20 mouse cellular contexts compared by ENCODE assay signal in the genomic region with DNA sequence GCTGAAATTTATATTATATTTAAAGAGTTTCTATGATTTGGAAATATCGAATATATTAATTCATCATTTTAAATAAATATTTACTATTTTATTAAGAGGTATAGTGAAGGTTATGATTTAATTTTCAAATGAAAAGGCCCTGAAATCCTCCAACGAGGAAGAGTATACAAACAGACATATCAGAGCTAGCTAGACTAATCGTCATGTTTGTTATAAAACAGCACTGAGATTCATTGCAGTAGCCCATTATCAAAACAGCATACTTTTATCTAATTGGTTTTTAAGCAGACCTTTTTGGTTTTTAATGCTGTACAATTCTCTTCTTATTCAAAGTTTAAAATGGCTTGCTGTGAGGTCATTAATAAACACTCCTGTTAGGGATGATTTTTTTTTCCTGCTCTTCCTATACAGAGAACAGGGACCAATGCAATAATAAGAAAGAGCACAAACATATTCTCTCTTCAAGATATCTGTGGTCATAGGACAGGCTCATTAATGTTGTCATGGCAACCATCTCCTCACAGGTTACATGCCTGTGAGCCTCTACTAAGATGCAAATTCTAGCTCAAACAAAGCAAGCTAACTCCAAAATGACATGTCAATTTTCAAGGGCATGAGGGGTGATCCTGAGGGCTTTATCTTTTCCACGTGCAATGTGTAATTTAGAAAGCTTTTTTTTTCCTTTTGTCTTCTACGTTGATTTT.
DNase-seq lines count a peak whose midpoint lies in the region; ATAC-seq and TF ChIP-seq lines count a peak whose summit lies in the region.
"Had no signal": no experiment of that assay in that cellular context is flagged by ENCODE, and none has a peak within 500 bp of the region (broad histone marks: within the 10 kb centered on the region; RNA-seq: fewer than 3 reads in every experiment).

No protein-coding gene starts in this region.

- in situ Hi-C loops in CH12.LX (cut with MboI; ENCODE audit: low pct_ligation_motif_present, low pct_unique_long_range_greater_than_20kb, low sequenced_read_pairs), result no loop called here

- TF ChIP-seq CTCF in CH12.LX (conservative IDR thresholded peaks at IDR 0.05 in 1 of 2, IDR thresholded peaks at IDR 0.05 in 1 of 2; ENCODE audit: low read depth in 2 of 2, low read length in 2 of 2), result no peak

- peak; percentile 77 for ATAC-seq in forebrain, embryonic 16.5 days
- ATAC-seq in midbrain, embryonic 12.5 days (ENCODE audit: low FRiP score, low read depth), result peak; percentile 80
- no peak for ATAC-seq in cerebellum, adult (ENCODE audit: insufficient number of reproducible peaks, low FRiP score, low TSS enrichment)
- no peak for ATAC-seq in megakaryocyte, adult 5-6 weeks (ENCODE audit: poor library complexity, severe bottlenecking)
- ATAC-seq: intestine, embryonic 15.5 days had no signal

- no peak for TF ChIP-seq EP300 in CH12.LX (IDR thresholded peaks at IDR 0.05; ENCODE audit: low read length)

- no peaks in the 10 kb centered on the region for H3K79me2 ChIP-seq in CH12.LX (replicated peaks; ENCODE audit: control insufficient read depth, extremely low read depth, insufficient read depth, poor library complexity, severe bottlenecking)

- H3K4me1 ChIP-seq in CH12.LX (ENCODE audit: control insufficient read depth in 1 of 2, insufficient read depth in 2 of 2), result no peaks in the 10 kb centered on the region
- peaks cover 3% of the 10 kb centered on the region for H3K4me1 ChIP-seq in forebrain, embryonic 16.5 days (replicated peaks; ENCODE audit: control insufficient read depth, insufficient read depth, low read length)
- 0 out of 2 replicates have a peak, but pooled peaks cover 4% of the 10 kb centered on the region for H3K4me1 ChIP-seq in midbrain, embryonic 12.5 days
- H3K4me1 ChIP-seq: embryonic facial prominence, embryonic 12.5 days; intestine, embryonic 15.5 days had no signal

- no peak overlapping the region for H3K4me3 ChIP-seq in CH12.LX (replicated peaks in 1 of 3; ENCODE audit: low read depth in 2 of 3, low read length in 2 of 3, poor library complexity in 1 of 3)
- no peak overlapping the region for H3K4me3 ChIP-seq in forebrain, embryonic 16.5 days (replicated peaks; ENCODE audit: low read length)
- H3K4me3 ChIP-seq in midbrain, embryonic 12.5 days, result no peak overlapping the region
- H3K4me3 ChIP-seq: embryonic facial prominence, embryonic 12.5 days; gastrocnemius, adult 2 months; heart, adult 2 months; intestine, embryonic 15.5 days had no signal

- no peaks in the 10 kb centered on the region for H3K36me3 ChIP-seq in CH12.LX (replicated peaks in 1 of 2; ENCODE audit: control insufficient read depth in 1 of 2, insufficient read depth in 1 of 2, low read length in 1 of 2)
- H3K36me3 ChIP-seq in forebrain, embryonic 16.5 days (ENCODE audit: control insufficient read depth, insufficient read depth), result no peaks in the 10 kb centered on the region
- no peaks in the 10 kb centered on the region for H3K36me3 ChIP-seq in midbrain, embryonic 12.5 days
- H3K36me3 ChIP-seq: embryonic facial prominence, embryonic 12.5 days; G1E; intestine, embryonic 15.5 days had no signal

- no peaks in the 10 kb centered on the region for H3K9me3 ChIP-seq in CH12.LX (replicated peaks; ENCODE audit: low read length)
- H3K9me3 ChIP-seq in forebrain, embryonic 16.5 days (ENCODE audit: control insufficient read depth, low read length), result no peaks in the 10 kb centered on the region
- H3K9me3 ChIP-seq in midbrain, embryonic 12.5 days, result no peaks in the 10 kb centered on the region
- H3K9me3 ChIP-seq: embryonic facial prominence, embryonic 12.5 days; G1E; intestine, embryonic 15.5 days had no signal

- intact Hi-C loops in left cerebral cortex, postnatal 14 days (cut with DNase I), result no loop called here

- TF ChIP-seq POLR2A in CH12.LX (IDR thresholded peaks at IDR 0.05; ENCODE audit: low read depth, low read length), result no peak

- no peak overlapping the region for H3K27ac ChIP-seq in CH12.LX (ENCODE audit: insufficient read depth, low read depth)
- H3K27ac ChIP-seq in forebrain, embryonic 16.5 days (ENCODE audit: low read length), result no peak overlapping the region
- H3K27ac ChIP-seq in midbrain, embryonic 12.5 days (replicated peaks), result 0 out of 2 replicates have a peak overlapping the region, but pooled peaks have one; percentile 36
- H3K27ac ChIP-seq: embryonic facial prominence, embryonic 12.5 days; gastrocnemius, adult 2 months; heart, adult 2 months; intestine, embryonic 15.5 days had no signal

- H3K4me2 ChIP-seq in CH12.LX (ENCODE audit: insufficient read depth, low read depth, poor library complexity, severe bottlenecking), result no peak overlapping the region
- H3K4me2 ChIP-seq in forebrain, embryonic 16.5 days (ENCODE audit: low read length), result no peak overlapping the region
- H3K4me2 ChIP-seq in midbrain, embryonic 12.5 days (replicated peaks), result no peak overlapping the region
- H3K4me2 ChIP-seq: embryonic facial prominence, embryonic 12.5 days; intestine, embryonic 15.5 days; lung, embryonic 14.5 days had no signal

- no peaks in the 10 kb centered on the region for H3K27me3 ChIP-seq in CH12.LX (replicated peaks)
- no peaks in the 10 kb centered on the region for H3K27me3 ChIP-seq in forebrain, embryonic 16.5 days (replicated peaks; ENCODE audit: control insufficient read depth, insufficient read depth, low read length)
- H3K27me3 ChIP-seq in midbrain, embryonic 12.5 days, result no peaks in the 10 kb centered on the region
- H3K27me3 ChIP-seq: embryonic facial prominence, embryonic 12.5 days; intestine, embryonic 15.5 days had no signal

- peak; percentile 2 for DNase-seq in CH12.LX (ENCODE audit: extremely low read depth)
- DNase-seq in brain, embryonic 18.5 days (ENCODE audit: low read depth, low spot score), result peak; percentile 43
- DNase-seq in gastrocnemius, adult 8-10 months (ENCODE audit: low spot score in 2 of 2), result no peak
- no peak for DNase-seq in left cerebral cortex, postnatal 14 days (ENCODE audit: low spot score in 2 of 2)
- DNase-seq: adrenal gland, postnatal 14 days; cerebellum, postnatal 14 days; gastrocnemius, adult 2 months; heart, adult 2 months; kidney, postnatal 10 days; layer of hippocampus, adult 9-11 months; lung, embryonic 14.5 days; right cerebral cortex, adult 18-20 months; thymus, postnatal 14 days had no signal

- H3K9ac ChIP-seq in CH12.LX (ENCODE audit: insufficient read depth, low read depth), result no peak overlapping the region
- no peak overlapping the region for H3K9ac ChIP-seq in forebrain, embryonic 16.5 days (replicated peaks; ENCODE audit: low read depth, low read length)
- H3K9ac ChIP-seq in midbrain, embryonic 12.5 days (replicated peaks), result no peak overlapping the region
- H3K9ac ChIP-seq: embryonic facial prominence, embryonic 12.5 days; intestine, embryonic 15.5 days; lung, embryonic 14.5 days had no signal

- dilution Hi-C loops in CH12.LX (cut with MboI; ENCODE audit: extremely low pct_ligation_motif_present, extremely low pct_unique_long_range_greater_than_20kb, low sequenced_read_pairs), result no loop called here

- 44% methylated on average over 5 of the region's 5 CpGs for WGBS in forebrain, embryonic 16.5 days
- WGBS in midbrain, embryonic 12.5 days, result 53% methylated on average over 5 of the region's 5 CpGs

- TF ChIP-seq RAD21 in CH12.LX (IDR thresholded peaks at IDR 0.05; ENCODE audit: low read depth, low read length), result no peak

TF ChIP-seq in CH12.LX, 34 proteins besides CTCF, POLR2A, EP300 and RAD21:
- TF ChIP-seq ZNF384 (IDR thresholded peaks at IDR 0.05; ENCODE audit: low read depth, low read length), result no peak
- TF ChIP-seq NELFE (IDR thresholded peaks at IDR 0.05; ENCODE audit: low read depth, low read length), result no peak
- no peak for TF ChIP-seq USF2 (conservative IDR thresholded peaks at IDR 0.05; ENCODE audit: low read depth, low read length)
- TF ChIP-seq USF1 (IDR thresholded peaks at IDR 0.05; ENCODE audit: low read depth, low read length), result no peak
- TF ChIP-seq JUN (IDR thresholded peaks at IDR 0.05; ENCODE audit: insufficient read depth, low read depth, low read length), result no peak
- no peak for TF ChIP-seq TCF12 (IDR thresholded peaks at IDR 0.05; ENCODE audit: low read depth, low read length)
- TF ChIP-seq MXI1 (IDR thresholded peaks at IDR 0.05; ENCODE audit: low read depth, low read length), result no peak
- TF ChIP-seq ELF1 (IDR thresholded peaks at IDR 0.05; ENCODE audit: low read depth, low read length), result no peak
- TF ChIP-seq IRF4 (IDR thresholded peaks at IDR 0.05; ENCODE audit: low read depth, low read length), result no peak
- TF ChIP-seq POLR2AphosphoS2 (IDR thresholded peaks at IDR 0.05; ENCODE audit: low read depth, low read length), result no peak

Comparison
In these comparisons a context has a peak if more than half of its experiments do, and no peak if none do; other contexts are left out.
1. DNase-seq: peak in CH12.LX (single experiment) and brain, embryonic 18.5 days (single experiment); none in gastrocnemius, adult 8-10 months (0 of 2) and left cerebral cortex, postnatal 14 days (0 of 2).
2. ATAC-seq: peak in forebrain, embryonic 16.5 days (single experiment) and midbrain, embryonic 12.5 days (single experiment); none in cerebellum, adult (single experiment) and megakaryocyte, adult 5-6 weeks (single experiment).